Mouse (Mus musculus) right cerebral cortex, postnatal 14 days (tissue): Measurements from ENCODE around the gene Abcb1b.
"Not testable (repeated sequence)": the region's sequence is repeated elsewhere in the genome, so short reads cannot be mapped to it uniquely, and the experiment has no call there.

Experiments
- DNase-seq: peaks from one replicate; pipeline ENCODE4 v3.0.0; 2022

Abcb1b gene

DNA sequence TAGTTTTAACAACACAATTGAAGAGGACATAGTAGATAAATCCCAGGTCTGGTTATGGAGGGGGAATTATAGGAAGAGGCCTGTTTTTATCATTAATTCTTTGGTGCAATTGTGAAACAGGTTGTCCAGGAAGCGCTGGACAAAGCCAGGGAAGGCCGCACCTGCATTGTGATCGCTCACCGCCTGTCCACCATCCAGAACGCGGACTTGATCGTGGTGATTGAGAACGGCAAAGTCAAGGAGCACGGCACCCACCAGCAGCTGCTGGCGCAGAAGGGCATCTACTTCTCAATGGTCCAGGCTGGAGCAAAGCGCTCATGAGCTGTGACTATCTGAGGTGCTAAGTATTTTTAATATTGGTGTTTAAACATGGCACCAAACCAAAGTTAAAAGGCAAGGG, 67.7 kb downstream of the Abcb1b start:
- not testable (repeated sequence) for DNase-seq

GRCm38 (mm10) chr5:8866366-8866765, 68.4 kb downstream of the Abcb1b start:
- no peak for DNase-seq

DNA sequence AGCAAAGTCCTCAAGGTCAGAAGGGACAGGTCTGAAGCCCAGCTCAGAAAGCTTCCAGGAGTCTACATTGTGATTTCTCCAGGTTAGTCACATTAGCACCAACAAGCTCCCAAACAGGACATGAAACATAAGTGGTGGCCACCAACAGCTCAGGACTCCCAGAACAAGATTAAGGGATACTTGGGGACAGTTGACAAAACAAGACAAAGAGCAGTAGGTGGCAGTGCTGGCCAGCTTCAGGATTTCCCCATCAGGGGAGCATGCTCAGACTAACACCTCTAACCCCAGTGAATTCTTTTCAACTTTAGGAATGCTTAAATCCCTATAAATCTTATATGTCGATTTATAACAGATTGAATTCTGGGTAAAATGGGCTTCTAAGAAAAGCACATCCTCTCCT, 70.1 kb downstream of the Abcb1b start:
- peak; percentile 12 for DNase-seq

- no peak for DNase-seq
Measured at GRCm38 (mm10) chr5:8872979-8873915, 75.3 kb downstream of the Abcb1b start.

DNA sequence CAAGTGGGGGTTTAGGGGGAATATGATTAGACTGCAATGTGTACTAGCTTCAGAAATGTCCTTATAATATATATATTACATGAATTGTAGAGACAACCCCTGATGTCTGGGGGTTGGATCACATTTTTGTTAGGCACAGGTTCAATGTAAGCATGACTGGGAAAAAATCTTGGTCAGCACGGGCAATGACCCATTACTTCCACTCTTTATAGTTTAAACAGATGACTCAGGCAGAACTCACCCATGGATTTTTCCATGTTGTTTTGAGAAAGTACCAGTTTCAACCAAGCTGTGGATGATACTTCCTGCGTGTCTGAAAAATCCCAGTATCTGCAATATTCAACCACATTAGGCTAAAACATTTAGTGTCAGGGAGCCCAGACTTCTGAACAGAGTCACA, 79.1 kb downstream of the Abcb1b start:
- DNase-seq, result no peak

DNA sequence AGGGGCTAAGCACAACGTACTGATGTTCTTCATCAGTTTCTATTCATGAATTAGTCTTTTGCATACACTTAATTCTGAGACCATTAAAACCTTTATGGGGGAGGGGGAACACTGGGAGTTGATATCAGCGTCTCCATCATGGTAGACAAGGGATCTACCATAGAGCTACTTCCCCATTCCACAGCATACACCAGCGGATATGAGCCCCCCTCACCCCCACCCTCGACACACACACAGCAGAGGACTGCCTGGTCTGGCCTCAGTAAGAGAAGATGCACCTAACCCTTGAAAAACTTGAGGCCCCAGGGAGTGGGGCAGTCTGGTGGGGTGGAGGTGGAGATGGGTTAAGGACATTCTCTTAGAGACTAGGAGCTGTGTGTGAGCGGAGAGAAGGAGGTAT, 79.9 kb downstream of the Abcb1b start:
- no peak for DNase-seq

DNA sequence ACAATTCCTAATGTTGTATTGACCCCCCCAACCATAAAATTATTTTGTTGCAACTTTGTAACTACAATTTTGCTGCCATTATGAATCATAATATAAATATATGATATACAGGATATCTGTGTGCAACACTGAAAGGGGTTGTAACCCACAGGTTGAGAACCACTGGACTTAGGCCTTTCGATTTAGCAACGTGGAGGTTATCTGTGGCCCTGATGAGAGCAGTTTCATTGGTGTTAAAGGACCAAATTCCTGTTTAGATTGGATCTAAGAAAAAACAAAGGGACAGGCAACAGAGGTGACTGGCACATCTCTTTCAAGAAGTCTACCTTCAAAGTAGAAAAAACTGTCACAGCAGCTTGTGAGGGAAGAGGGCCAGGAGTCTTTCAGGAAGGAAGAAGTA, 87.9 kb downstream of the Abcb1b start:
- DNase-seq, result no peak

DNA sequence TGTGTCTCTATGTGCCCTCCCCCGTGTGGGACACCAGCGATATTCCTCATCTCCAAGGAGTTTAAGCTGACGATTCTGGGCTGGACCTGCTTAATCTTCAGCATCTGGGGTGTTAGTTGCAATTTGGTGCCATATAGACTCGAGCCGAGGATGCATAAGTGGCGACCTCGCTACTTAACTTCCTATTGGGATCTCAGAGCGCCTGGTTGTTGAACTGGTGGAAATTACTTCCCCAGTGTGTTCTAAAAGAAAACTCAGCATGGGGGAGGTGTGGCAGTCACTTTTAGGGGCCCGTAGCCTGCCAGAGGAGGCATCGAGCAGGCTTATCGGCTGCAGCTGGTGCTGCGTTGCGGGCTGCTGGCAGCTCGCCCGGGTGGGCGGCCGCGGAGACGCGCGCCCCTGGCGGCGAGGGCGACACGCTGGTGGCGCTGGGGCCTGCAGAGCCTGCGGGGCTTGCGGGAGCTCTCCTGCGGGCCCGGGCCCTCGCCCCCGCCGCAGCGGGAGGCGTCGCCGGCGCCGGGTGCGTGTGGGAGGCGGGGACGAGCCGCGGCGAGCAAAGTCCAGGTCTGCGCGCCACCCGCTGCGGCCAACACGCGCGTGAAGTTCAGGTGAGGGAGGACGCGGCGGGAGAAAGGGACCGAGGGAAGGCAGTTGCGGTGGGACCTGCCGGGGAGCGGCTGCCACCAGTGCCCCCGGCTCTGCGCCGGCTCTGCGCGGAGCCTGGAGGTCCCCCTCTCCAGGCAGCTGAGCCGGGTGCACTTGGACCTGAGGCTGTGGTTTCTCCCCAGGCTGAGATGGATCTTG, 95.6 kb downstream of the Abcb1b start, which contains the start of gene Abcb4:
Gene Abcb4, plus strand, starts transcription at position 418 of the 804 bp plus-strand sequence.
- peak; percentile 72 for DNase-seq

- no peak for DNase-seq
Measured at GRCm38 (mm10) chr5:8894104-8894425, 96.1 kb downstream of the Abcb1b start.

- no peak for DNase-seq
Measured at GRCm38 (mm10) chr5:8894641-8895490, 96.9 kb downstream of the Abcb1b start.

- DNase-seq, result no peak
Measured at GRCm38 (mm10) chr5:8896198-8896597, 98.3 kb downstream of the Abcb1b start.

DNA sequence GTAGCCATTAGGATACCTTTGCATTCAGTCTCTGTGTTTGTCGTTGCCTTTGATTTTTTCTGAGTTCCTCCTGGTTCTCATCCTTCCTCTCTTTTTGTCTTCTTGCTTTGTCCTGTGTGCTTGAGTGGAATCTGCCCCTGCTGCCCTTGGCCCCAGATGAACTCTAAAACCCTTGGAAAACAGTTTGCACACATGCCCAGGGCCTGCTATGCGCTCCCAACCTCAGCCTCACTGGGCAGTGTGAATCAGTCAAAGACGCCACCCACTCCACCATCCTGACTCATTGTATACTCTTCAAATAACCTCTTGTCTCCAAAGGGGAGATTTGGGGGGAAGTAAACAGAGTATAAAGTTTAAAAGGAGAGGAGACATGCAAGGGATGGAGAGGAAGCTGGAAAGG, 100.3 kb downstream of the Abcb1b start:
- DNase-seq, result no peak

DNA sequence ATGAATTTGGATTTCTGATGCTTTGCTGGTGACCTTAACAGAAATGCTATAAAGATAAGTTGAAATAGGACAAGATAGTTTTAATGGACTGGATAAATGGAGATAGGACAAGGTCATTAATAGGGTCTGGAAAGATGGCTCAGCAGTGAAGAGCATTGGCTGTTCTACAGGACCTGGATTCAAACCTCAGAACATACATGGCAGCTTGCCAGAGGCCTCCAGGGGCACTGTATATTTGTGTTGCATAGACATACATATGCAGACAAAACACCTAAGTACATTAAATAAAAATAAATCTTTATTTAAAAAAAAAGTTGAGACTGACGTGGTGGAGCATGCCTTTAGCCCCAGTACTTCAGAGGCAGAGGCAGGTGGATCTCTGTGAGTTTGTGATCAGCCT, 103.1 kb downstream of the Abcb1b start:
- DNase-seq, result no peak

DNA sequence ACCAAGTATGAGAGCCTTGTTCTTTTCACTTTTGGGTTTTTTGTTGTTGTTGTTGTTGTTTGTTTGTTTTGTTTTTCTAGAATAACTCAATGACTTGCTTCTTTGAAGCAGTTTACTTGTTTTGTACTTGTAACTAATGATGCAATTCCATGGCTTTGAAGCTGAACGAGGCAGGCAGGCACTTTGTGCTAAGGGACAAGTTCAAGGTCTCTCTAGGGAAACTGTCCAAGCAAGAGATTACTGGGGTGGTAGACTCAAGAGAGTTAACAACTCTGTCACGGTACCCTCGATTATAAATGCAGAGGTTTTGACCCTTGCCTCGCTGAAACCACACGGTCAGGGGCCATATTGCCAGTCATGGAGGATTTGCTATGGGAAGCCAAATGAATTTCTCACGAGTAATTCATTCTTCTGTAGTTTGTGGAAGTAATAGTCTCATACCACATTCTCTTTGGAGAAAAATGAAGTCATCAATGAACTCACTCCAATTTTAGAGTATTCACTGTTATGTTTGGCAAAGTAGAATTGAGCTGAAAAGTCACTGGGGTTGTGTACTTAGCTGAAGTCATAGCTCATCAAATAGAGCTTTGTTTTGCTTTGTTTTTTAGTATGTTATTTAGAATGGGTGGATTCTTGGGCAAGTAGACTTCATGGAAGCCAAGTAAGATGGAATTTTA, 104.3 kb downstream of the Abcb1b start:
- DNase-seq, result no peak

GRCm38 (mm10) chr5:8904539-8904938, 106.6 kb downstream of the Abcb1b start:
- DNase-seq, result no peak

- DNase-seq, result no peak
Measured at GRCm38 (mm10) chr5:8911567-8912198, 113.7 kb downstream of the Abcb1b start.
